Mouse (Mus musculus): ENCODE results near the gene Nlrc4.

The Nlrc4 gene

DNA sequence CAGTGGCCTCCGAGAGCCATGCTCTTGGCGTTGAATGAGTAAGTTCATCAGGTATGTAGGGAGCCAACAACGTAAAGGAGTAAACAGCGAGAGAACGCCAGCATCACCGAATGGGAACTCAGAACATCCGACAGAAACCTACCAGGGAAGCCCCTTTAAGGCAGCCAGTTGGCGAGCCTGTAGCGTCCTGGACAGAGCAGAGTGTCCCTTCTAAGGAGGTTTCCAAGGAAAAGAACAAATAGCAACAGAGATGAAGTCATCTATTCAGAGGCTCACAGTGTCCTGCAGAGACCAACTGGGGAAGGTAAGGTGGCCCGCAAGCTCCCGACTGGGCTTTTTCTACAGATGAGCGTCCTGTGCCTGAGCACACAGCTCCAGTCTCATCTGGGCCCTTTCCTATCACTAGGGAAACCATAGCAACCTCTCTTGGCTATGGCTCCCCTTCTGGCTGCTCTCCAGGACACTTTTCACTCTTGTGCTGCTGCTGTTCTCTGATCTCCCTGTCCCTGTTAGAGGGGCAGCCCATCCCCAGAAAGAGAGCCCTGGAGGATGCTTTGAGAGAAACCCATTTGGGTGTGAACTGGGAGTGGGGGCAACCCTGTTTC, 34.4 kb downstream of the Nlrc4 start:
- no peak for DNase-seq

DNA sequence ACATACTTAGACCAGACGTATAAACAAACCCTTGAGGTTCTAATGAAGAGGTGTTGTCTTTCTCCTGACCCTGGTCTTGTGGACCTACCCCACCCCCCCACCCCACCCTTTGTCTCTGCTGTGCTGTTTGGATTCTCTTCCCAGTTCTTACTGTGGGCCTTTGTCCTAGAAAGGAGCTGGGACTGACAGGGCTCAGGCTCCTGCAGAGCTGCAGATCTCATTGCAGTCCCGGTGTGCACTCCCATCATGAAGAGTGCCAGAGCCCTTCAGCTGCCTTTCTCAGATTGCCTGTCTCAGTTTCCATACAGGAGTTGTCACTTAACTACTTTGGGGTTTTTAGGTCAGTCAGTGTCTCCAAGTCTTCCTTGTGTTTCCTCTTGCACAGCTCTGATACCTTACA, 38.3 kb downstream of the Nlrc4 start:
- no peak for DNase-seq

DNA sequence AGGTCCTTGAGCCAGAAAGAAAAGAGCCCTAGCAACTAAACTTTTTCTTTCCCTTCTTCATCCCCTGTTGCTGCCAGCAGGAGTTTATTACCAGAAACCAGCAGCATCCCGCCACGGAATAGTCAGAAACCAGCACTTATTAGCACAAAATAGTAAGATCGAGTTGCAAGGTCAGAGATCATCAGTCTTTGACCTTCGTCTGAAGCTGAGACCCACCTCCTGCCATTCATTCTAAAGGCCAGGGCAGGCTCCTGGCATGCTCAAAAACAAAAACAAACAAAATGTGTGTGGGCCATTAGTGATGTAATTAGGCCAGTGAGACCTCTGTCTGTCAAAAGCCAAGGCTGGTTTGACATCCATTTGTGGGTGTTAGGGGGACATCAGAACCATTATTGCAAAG, 40.8 kb downstream of the Nlrc4 start:
- DNase-seq: peak; percentile 11

DNA sequence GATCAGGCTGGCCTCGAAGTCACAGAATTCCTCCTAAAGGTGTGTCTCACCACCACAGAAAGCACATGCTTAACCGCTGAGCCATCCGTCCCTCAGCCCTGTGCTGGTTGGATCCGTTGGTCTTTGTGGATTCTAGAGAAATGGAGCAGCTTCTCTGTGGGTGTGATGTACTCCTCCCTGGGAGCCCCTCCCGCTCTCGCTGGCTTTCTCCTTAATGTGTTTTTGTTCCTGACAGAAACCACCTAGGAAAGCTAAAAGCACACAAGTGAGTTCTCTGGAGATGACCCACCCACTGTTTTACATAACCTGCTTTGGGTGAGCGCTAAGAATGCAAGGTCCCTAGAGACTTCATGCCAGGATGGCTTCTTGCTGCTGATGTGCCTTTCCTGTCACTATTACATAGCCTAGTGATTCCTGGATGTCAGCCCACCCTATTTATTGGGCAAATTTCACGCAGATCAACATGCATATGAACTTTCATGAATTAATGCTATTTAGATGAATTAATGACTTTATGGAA, 42.0 kb downstream of the Nlrc4 start:
- DNase-seq: no peak

DNA sequence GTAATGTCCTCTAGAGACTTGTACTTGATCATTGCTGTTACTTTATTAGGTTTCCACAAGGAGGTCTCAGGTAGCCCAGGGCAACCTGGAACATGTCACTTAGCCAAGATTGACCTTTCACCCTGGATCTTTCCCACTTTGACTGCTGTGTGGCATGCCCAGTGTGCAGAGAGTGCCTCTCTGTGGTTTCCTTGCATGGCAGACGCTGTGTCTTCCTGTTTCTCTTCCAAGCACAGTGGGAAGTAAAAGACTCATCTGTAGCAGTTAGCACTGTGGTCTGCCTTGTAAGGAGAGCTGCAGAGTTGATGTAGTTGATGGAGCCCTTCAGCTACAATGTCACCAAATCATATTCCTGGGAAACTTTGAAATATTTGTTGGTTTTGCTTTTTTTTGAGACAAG, 44.3 kb downstream of the Nlrc4 start:
- DNase-seq: no peak

DNA sequence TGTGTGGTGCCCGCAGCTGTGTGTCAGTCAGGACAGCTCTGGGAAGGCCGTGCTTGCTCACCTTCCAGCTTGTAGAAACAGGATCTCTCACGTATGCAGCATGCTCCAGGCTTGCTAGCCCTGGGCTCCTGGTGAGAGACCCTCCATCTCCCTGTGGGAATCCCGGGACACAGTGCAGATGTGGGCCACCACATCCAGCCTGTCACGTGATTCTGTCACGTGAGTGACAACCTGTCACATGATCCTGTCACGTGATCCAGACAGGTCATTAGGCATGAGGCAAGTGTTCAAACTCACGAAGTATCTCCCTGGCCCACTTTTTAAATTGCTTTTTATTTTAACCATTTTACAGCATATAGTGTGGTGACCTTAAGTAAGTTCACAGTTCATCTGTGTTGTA, 45.6 kb downstream of the Nlrc4 start:
- DNase-seq: no peak

DNA sequence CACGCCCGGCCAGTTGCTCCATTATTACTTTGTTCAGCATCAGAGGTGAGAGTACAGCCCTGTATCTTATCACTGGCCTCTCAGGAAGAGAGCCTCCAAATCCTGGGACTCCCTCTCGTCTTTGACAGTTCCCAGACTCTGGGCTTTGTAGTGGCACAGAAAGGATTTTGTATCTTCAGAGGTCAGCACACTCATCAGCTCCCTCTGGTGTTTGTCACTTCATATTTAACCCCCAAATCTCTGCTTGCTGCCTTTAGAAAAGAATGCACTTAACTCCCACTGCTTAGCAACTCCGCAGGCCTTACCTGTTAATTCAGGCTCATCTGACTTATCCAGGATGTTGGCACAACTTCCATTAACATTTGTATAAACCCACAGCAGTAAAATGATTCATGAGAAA, 49.2 kb downstream of the Nlrc4 start:
- DNase-seq: peak; percentile 33

DNA sequence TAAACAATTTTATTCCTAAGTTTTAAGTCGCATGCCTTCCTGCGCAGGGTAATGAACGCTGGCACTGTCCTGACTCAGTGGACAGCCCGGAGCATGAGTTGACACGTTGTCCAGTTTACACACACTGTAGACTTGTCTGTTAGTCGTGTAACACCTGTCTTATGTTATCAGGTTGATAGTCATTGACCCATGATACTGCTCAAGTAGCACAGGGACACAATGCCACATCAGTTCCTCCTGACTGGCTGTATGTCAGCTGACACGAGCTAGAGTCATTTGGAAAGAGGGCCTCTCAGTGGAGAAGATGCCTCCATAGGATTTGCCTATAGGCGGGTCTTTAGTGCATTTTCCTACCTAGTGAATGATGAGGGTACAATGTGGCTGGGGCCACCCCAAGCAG, 52.5 kb downstream of the Nlrc4 start:
- no peak for DNase-seq

DNA sequence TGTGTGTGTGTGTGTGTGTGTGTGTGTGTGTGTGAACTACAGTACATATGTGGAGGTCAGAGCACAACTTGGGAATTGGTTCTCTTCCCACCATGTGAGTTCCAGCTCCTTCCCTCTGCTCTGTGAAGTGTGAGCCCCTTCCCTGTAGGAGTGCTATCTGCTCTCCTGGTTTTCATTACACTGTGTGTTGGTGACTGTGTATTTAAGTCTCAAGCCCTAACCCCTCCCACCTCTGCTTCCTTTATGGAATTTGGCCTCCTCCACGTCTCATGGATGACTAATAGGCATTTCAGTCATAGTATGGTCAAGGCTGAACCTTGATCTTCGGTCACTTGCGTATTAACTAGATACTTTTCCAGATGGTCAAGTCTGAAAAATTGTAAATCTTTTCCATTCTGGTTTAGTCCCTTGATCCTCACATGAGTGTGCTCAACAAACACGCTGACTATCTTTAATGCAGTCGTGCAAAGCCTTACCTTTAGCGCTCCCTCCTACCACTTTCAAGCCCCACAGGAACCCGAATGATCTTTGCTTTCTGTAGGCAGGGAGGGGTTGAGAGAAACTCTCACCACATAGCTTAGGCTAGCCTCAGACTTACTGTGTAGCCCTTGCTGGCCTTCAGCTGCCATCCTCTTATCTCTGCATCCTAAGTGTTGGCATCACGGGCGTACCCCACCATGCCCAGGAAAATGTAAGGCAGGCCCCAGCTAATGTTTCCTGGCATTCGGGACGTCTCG, 56.3 kb downstream of the Nlrc4 start:
- no peak for DNase-seq

DNA sequence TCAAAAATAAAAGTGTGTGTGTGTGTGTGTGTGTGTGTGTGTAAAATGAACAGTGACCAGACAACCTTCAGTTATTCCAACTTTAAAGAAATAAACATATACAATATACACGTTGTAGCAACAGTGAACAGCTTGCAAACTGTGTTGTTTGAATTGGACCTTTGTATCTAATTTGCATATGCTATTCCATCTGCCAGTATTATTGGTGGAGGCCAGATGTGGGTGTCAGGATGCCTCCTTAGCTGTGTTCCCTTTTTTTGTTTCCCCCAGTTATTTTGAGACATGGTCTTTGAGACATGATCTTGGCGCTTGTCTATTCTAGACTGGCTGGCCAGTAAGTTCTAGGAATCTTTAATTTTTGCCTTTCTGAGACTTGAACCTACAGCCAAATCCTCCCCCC, 61.8 kb downstream of the Nlrc4 start:
- no peak for DNase-seq

DNA sequence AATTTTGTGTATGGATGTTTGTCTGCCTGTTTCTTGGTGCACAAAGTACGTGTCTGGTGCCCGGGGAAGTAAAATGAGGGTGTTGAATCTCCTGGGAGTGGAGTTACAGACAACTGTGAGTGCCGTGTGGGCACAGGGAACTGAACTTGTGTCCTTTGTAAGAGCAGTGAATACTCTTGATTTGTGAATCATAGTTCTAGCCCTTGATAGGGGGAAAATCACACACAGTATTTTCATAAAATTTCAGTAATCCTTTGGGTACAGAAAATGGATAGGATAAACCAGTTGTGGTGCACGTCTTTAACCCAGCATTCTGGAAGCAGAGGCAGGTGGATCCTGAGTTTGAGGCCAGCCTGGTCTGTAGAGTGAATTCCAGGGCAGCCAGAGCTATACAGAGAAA, 62.2 kb downstream of the Nlrc4 start:
- DNase-seq: no peak

DNA sequence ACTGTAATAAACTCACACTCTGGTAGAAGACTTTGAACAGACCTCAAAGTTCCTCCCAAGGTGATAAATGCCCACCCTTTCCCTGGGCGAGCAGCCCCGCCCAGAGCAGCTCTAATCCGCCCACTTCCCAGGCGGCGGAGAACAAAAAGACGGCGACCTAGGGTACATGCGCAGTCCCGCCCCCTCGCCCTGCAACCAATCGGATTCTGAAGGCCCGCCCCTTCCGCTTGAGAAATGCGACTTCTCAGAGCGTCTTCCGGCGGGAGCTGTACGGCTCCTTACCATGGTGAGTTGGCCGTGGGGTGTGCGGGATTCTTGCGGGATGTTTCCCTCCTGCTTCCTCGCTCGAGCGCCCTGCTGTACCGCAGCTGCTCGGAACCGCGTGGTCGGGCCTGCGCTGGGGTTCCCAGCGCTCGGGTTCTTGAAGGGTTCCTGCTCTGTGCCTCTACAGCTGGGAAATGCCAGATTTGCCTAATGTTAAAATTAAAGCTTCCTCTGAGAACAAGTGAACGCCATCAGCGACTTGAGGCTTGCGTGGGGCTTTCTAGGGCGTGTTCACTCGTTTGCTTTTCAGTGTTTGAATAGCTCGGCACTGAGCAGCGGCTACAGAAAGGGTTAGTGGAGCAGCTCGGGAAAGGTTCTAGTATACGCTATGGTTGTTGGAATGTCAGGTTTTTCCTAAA, 63.4 kb downstream of the Nlrc4 start, which contains the start of gene Slc30a6:
Slc30a6 (plus strand) TSS at position 226 of the 683 bp plus-strand sequence.
- peak; percentile 99 for DNase-seq

DNA sequence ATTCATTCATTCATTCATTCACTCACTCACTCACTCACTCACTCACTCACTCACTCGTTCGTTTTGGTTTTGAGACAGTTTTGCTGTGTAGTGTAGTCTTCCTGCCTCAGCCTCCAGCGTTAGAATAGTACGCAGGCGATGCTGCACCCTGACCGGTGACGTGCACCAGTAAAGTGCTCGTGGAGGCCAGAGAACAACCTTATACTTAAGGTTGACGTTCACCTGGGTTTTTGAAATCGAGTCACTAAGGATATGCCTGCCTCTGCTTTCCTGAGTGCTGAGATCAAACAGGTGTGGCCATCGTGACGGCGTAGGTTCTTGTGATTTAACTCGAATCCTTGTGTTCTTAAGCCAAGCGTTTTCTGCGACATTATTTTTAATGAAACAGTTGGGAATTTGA, 64.1 kb downstream of the Nlrc4 start:
- peak; percentile 12 for DNase-seq

DNA sequence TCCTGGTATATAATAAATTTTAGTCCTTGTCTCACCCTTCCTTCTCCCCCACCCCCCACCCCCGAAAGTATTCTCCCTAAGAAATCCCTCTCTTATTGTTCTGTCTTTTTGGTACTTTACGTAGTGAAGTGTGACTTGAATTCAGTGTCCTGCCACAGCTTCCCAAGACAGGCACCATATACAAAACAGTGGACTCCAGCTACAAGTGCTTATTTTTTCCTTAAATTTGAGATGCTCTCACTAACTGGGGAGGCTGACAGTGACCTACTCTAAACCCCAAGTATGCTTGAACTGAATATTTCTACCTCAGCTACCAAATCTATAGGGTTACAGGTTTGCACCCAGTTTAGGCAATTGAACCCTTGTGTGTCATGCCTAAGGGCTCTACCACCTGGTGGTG, 64.6 kb downstream of the Nlrc4 start:
- no peak for DNase-seq

DNA sequence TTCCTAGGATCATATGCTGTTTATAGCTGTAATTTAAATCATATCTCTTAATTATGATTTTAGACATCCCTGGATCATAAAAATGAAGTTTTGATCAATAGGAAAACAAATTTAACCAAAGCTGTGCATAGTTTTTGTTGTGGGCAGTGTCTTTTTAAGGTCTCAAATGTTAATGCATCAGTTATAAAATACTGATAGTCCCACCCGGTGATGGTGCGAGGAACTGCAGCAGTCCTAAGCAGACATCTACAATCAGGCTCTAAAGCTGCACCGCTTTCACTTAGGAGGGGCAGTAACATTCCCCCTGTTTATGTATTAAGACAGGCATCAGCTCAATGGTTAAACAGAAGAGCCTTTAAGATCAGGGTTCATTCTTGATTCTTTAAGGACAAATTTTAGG, 69.1 kb downstream of the Nlrc4 start:
- peak; percentile 5 for DNase-seq

DNA sequence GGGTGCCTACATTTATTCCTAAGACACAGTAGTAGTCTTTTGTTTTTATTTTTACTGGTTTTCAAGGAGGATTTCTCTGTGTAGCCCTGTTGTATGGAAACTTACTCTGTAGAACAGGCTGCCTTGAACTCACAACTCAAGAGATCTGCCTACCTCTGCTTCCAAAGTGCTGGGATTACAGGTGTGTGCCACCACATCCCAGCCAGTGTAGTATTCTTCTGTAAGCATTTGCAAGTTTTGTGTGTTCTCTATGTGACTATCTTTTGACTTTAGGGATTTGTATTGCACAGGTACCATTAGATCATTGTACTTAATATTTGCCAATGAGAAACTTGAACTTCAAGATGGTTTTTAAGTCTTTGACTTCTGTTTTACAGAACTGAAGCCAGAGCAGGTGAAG, 72.3 kb downstream of the Nlrc4 start:
- DNase-seq: no peak

DNA sequence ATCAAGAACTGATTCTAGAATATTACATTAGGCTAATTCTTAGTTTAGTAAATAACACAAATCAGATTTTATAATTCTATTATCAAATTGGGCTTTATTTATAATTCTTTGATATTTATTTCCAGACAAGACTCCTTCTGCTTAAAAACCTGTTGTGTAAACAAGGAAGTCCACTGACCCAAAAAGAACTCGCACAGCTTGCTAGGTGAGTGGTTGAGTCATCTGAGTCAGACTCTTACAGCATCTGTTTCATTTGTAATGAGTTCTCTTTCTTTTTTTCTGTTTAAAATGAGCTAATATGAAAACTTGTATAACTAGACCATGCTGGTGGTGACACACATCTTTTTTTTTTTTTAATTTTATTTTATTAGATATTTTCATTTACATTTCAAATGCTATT, 82.0 kb downstream of the Nlrc4 start:
- DNase-seq: no peak

All from embryo, embryonic 11 days (tissue).